Mouse (Mus musculus) heart, adult 2 months (tissue): Measurements from ENCODE around the gene Rnf19b.

Experiments used
- CTCF ChIP-seq: fragments of 200-600 bp; IDR thresholded peaks from 2 replicates; pipeline ENCODE4 v1.8.1; 2022; ENCODE audit warnings: antibody characterized with exemption, mild to moderate bottlenecking, moderate library complexity
- POLR2A ChIP-seq: fragments of 200-500 bp; IDR thresholded peaks from 2 replicates; pipeline ENCODE4 v1.6.1; 2011; ENCODE audit warnings: mild to moderate bottlenecking, low read depth, low read length, control low read depth; ENCODE audit not compliant: insufficient read depth

DNA sequence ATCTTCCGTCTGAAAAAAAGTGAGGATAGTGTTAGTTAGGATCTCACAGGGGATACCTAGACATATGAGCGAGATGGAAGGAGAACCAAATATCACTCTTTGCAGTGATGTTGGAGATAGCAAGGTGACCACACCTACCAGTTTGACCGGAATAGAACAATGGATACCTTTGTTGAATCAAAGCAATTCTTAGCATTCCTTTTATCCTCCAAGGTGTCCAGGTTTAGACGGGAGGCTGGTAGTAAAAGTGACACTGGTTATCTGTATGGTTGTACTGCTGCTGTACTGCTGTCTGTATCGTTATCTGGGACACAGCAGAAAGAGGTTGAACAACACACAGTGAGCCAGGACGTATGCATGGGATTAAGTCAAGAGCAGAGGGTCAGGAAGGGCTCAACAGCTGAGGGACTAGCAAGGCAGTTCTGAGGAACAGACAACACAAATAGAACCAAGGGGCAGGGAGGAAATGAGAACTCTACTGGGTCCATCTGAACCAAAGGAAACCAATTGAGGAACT, 7.1 kb upstream of the Rnf19b start:
- TF ChIP-seq CTCF (no peak), POLR2A (no peak)
